Mouse (Mus musculus) lung, embryonic 14.5 days (tissue): ENCODE results near the gene Nampt. TPM values are rescaled to one million over a fixed set of nuclear protein-coding genes. Genes with fewer than 3 reads are reported as not detected.

Experiments used
- ATAC-seq: fragments of 200-750 bp; cut with Nextera tagmentation; 2 replicates; pipeline ENCODE4 v1.8.0; 2017; ENCODE audit warnings: mild to moderate bottlenecking, moderate TSS enrichment, moderate library complexity; ENCODE audit not compliant: insufficient read depth
- DNase-seq: peaks from one replicate; pipeline ENCODE4 v3.0.0-alpha.2; 2015
- H3K27ac ChIP-seq: fragments of 300-500 bp; sonication (generic); 2 replicates; pipeline ENCODE4 v1.5.1; 2014; ENCODE audit warnings: low read depth, mild to moderate bottlenecking, moderate library complexity
- H3K27me3 ChIP-seq: fragments of 300-500 bp; sonication (generic); 2 replicates; pipeline ENCODE4 v1.6.1; 2014; ENCODE audit warnings: low read length, control low read depth; ENCODE audit not compliant: insufficient read depth
- H3K36me3 ChIP-seq: fragments of 300-500 bp; sonication (generic); 2 replicates; pipeline ENCODE4 v1.6.1; 2014; ENCODE audit warnings: control low read depth; ENCODE audit not compliant: insufficient read depth
- H3K4me1 ChIP-seq: fragments of 300-500 bp; sonication (generic); 2 replicates; pipeline ENCODE4 v1.6.1; 2014; ENCODE audit warnings: antibody characterized with exemption, control low read depth; ENCODE audit not compliant: insufficient read depth
- H3K4me2 ChIP-seq: fragments of 300-500 bp; sonication (generic); 2 replicates; pipeline ENCODE4 v1.6.1; 2014; ENCODE audit warnings: mild to moderate bottlenecking
- H3K4me3 ChIP-seq: fragments of 300-500 bp; sonication (generic); 2 replicates; pipeline ENCODE4 v1.5.1; 2014; ENCODE audit warnings: low read depth, low read length
- H3K9ac ChIP-seq: fragments of 300-500 bp; sonication (generic); 2 replicates; pipeline ENCODE4 v1.6.1; 2014
- H3K9me3 ChIP-seq: fragments of 300-500 bp; sonication (generic); 2 replicates; pipeline ENCODE4 v1.6.1; 2016; ENCODE audit warnings: low read depth, low read length, control low read depth
- CTCF ChIP-seq: IDR thresholded peaks from 2 replicates; pipeline ENCODE4 v1.5.1; 2016; ENCODE audit warnings: antibody characterized with exemption, low read depth
- WGBS: fragments of 180-500 bp; shearing (Covaris S2); extraction: QIAGEN DNeasy Blood & Tissue Kit; methylation state at CpG from one replicate; pipeline ENCODE4 v1.1.7; 2014; 5-methylcytosine and 5-hydroxymethylcytosine counted together
- polyA plus RNA-seq: library from polyadenylated mRNA; unstranded; fragments of >200 nt; fragmentation: Nextera tagmentation; extraction: Ambion mirVana; gene quantifications from 2 replicates; pipeline ENCODE4 v1.2.1, GENCODE M21; 2014

Nampt gene
- polyA plus RNA-seq, 1 experiment from 2014 or later: 31.7 TPM

- TF ChIP-seq CTCF: no peak
- no peaks in the 10 kb centered on the region for H3K36me3 ChIP-seq
- no peak overlapping the region for H3K27ac ChIP-seq
- no peak overlapping the region for H3K9ac ChIP-seq
- no peak for DNase-seq
- H3K4me2 ChIP-seq: no peak overlapping the region
- ATAC-seq: no peak
- H3K4me3 ChIP-seq: no peak overlapping the region
- H3K27me3 ChIP-seq: no peaks in the 10 kb centered on the region
- no peaks in the 10 kb centered on the region for H3K4me1 ChIP-seq
- WGBS: 55% methylated on average over 1 of the region's 1 CpGs
- no peaks in the 10 kb centered on the region for H3K9me3 ChIP-seq
These were observed 13.8 kb upstream of the Nampt start for GRCm38 (mm10) chr12:32805559-32805958.

GRCm38 (mm10) chr12:32819823-32820605 is 669 bp downstream of the Nampt start:
- Histone ChIP-seq H3K27me3 (no peaks in the 10 kb centered on the region), H3K9ac (peak overlapping the region; percentile 74), H3K4me3 (peak overlapping the region; percentile 80), H3K4me2 (peak overlapping the region; percentile 76), H3K9me3 (no peaks in the 10 kb centered on the region), H3K36me3 (peaks cover 5% of the 10 kb centered on the region), H3K4me1 (peaks cover 3% of the 10 kb centered on the region; the same call in 1 of the 2 replicates), H3K27ac (peak overlapping the region; percentile 99)
- 0 out of 2 replicates have a peak, but pooled peaks have one; percentile 7 for TF ChIP-seq CTCF
- ATAC-seq (peak; percentile 96), DNase-seq (peak; percentile 99)
- under 1% methylated on average over 79 of the region's 80 CpGs for WGBS

DNA sequence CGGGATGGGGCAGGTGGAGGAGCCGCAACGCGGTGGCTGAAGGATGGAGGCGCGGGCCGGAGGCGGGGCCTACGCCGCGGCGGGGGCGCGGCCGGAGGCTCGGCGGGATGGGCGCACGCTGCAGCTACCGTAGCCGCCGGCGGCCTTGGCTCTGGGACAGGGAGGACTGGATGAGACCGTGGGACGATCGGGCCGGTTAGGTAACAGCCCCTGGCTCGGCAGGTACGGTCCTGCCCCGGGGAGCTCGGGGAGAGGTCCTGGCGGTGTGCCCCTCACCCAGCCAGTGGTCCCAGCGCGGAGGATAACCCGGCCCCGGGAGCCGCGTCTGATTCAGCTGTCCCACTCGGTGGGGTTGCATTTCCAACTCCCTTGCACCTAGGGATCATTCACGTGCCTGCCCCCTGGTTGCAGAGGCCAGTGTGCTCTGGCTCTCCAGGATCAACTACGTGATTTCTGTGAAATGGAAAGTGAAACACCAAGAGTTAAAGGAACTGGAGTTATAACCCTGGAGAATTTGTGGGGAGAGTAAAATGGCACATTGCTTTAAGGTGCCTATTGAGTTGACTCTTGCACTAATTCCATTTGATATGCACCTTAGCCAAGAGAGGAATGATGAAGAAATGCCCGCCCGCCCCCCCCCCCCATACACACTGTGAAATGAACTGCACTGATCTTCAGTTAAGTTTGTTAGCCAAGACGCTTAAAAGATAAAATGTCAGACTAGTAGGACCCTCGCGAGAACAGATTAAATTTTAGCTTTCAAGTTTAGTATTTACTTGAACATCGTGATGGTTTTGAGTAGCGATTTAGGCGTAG is 1.6 kb downstream of the Nampt start:
- H3K9ac ChIP-seq: peak overlapping the region; percentile 73

DNA sequence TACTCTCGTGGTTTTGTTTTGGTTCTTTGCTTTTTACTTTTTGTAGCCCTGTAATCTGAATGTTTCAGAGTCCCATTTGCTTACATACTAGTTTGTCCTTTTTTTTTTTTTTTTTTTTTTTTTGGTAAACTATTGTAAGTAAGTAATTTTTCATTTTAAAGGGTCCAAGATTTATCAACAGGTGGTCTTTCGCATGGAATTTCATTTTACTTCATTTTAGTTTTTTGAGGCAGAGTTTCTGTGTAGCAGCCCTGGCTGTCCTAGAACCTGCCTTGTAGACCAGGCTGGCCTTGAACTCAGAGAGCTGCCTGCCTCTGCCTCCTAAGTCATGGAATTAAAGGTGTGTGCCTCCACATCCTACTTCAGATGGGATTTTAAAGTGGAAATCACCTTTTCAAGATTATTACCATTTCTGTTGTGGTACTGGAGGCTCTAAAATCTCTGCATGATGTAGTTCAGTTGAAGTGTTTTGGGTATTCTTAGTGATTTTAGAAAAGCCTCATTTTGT is 2.2 kb downstream of the Nampt start:
- no peaks in the 10 kb centered on the region for H3K27me3 ChIP-seq
- no peaks in the 10 kb centered on the region for H3K9me3 ChIP-seq
- H3K36me3 ChIP-seq: peaks cover 5% of the 10 kb centered on the region
- H3K27ac ChIP-seq: no peak overlapping the region
- no peak for TF ChIP-seq CTCF
- 39% methylated on average over 2 of the region's 2 CpGs for WGBS
- peak overlapping the region; percentile 70 for H3K4me2 ChIP-seq
- ATAC-seq (no peak), DNase-seq (no peak)
- peak overlapping the region; percentile 80 for H3K4me3 ChIP-seq
- peak overlapping the region; percentile 73; the same call in 1 of the 2 replicates for H3K9ac ChIP-seq
- H3K4me1 ChIP-seq: peaks cover 3% of the 10 kb centered on the region; the same call in 1 of the 2 replicates

More for the DNA sequence above, 1.6 kb downstream of the Nampt start:
- Histone ChIP-seq H3K4me2 (peak overlapping the region; percentile 70), H3K4me1 (peaks cover 3% of the 10 kb centered on the region; the same call in 1 of the 2 replicates), H3K36me3 (peaks cover 5% of the 10 kb centered on the region), H3K9me3 (no peaks in the 10 kb centered on the region), H3K4me3 (peak overlapping the region; percentile 80), H3K27ac (peak overlapping the region; percentile 99), H3K27me3 (no peaks in the 10 kb centered on the region)
- ATAC-seq (peak; percentile 83), DNase-seq (peak; percentile 79)
- peak; percentile 39 for TF ChIP-seq CTCF
- WGBS: under 1% methylated on average over 45 of the region's 49 CpGs

DNA sequence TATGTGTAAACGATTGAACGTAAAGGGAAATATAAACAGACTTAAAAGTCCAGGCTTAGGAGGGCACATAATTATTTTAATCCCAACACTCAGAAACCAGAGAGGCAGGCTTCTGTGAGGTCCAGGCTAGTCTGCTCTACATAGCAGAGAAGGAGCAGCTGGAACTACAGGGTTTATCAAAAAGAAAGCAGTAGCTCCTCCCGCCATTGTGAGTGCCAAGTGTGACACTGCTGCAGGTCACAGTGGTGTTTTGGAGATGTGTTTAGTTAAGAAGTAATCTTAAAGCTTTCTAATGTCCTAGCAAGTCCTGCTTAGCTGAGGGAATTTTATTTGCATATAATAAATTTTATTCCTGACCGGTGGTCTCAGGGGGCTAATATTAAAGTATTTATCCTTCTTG is 2.7 kb downstream of the Nampt start:
- ATAC-seq (no peak), DNase-seq (peak; percentile 46)
- WGBS: 34% methylated on average over 4 of the region's 4 CpGs
- H3K27me3 ChIP-seq: no peaks in the 10 kb centered on the region
- H3K4me2 ChIP-seq: no peak overlapping the region
- no peaks in the 10 kb centered on the region for H3K9me3 ChIP-seq
- no peak overlapping the region for H3K9ac ChIP-seq
- TF ChIP-seq CTCF: no peak
- peaks cover 5% of the 10 kb centered on the region for H3K36me3 ChIP-seq
- no peak overlapping the region for H3K4me3 ChIP-seq
- H3K27ac ChIP-seq: no peak overlapping the region
- peaks cover 3% of the 10 kb centered on the region; the same call in 1 of the 2 replicates for H3K4me1 ChIP-seq

DNA sequence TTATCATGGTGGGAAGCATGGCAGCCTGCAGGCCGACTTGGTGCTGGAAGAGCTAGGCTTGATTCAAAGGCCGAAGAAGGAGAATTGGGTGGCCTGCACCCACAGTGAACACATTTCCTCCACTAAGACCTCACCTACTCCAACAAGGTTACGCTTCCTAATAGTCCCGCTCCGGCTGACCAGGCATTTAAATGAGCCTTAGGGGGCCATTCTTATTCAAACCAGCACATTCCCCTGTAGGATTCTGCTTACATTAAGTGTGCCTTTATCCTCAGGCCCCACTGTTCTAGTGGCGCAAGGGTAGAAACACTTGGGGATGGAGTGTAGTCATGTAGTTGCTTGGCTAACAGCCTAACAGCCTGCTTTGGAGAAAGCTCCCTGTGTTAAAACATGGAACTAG is 5.2 kb downstream of the Nampt start:
- 91% methylated on average over 6 of the region's 6 CpGs for WGBS
- no peak for TF ChIP-seq CTCF
- Histone ChIP-seq H3K4me1 (peaks cover 3% of the 10 kb centered on the region; the same call in 1 of the 2 replicates), H3K27me3 (no peaks in the 10 kb centered on the region), H3K4me2 (no peak overlapping the region), H3K27ac (no peak overlapping the region), H3K36me3 (peaks cover 5% of the 10 kb centered on the region), H3K9me3 (no peaks in the 10 kb centered on the region), H3K9ac (no peak overlapping the region), H3K4me3 (no peak overlapping the region)
- DNase-seq: no peak
- no peak for ATAC-seq

DNA sequence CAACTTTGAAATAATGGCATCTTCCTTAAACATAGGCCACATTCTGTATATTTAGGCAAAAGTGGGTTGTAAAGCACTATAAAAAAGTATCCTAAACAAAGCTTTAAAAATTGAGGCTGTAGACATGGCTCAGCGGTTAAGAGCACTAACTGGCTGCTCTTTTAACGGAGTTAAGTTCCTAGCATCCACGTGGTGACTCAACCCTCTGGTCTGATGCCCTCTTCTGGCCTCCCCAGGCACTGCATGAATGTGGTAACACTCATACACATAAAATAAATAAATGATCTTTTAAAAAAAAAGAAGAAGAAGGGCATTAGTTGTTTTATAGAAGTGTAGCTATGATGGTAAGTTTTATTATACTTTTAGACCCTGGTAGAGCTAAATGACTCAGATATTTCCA is 7.6 kb downstream of the Nampt start:
- Histone ChIP-seq H3K9ac (no peak overlapping the region), H3K4me2 (no peak overlapping the region), H3K9me3 (no peaks in the 10 kb centered on the region), H3K27ac (no peak overlapping the region), H3K27me3 (no peaks in the 10 kb centered on the region), H3K4me1 (peaks cover 1% of the 10 kb centered on the region; the same call in 1 of the 2 replicates), H3K4me3 (no peak overlapping the region), H3K36me3 (peaks cover 8% of the 10 kb centered on the region)
- TF ChIP-seq CTCF: peak; percentile 67
- ATAC-seq (no peak), DNase-seq (peak; percentile 75)
- WGBS: 39% methylated on average over 3 of the region's 3 CpGs
